8 mouse cellular contexts compared by ENCODE assay signal in the genomic region with DNA sequence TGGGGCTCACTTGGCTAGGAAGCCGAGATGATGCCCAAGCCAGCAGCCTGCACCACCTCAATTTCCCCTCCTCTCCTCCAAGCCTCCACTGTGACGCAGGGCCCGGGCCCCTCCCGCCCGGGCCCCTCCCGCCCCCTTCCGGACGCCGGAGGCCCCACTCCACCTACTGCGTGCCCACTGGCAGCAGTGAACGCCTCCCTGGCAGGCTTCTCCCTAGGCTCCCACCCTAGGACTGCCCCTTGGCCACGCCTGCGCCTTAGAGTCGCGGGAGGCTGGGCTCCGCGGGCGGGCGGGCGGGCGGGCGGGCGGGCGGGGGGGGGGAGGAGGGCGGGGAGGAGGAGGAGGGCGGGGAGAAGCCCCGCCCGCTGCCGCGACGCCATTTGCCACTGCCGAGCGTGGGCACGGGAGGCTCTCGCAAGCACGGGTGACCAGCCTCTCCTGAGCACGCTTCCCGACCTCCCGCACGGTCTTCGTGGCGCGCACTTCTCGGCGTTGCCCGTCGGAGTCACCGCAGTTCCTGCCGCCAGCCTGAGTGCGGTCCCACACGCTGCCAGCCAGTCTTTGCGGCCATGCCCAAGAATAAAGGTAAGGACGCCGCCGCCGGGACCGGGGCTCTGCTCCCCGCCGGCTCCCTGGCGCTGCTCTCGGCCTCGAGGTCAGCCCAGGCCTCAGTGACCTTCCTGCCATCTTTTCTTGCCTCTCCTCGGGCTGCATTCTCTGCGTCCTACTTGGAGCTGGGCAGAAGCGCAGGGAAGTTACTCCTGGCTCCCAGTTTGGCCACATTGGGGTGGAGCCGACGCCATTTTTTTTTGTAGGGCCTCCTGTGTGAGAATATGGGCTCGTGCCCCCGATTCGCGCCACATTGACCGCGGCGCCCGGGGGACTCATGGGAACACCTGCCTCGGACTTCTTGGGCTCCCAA. TPM values are rescaled to one million over a fixed set of nuclear protein-coding genes. Genes with fewer than 3 reads are reported as not detected.
A peak's percentile ranks its signal among the peaks of the same experiment; 100 is the strongest.
DNase-seq lines count a peak whose midpoint lies in the region; ATAC-seq lines count a peak whose summit lies in the region.

A gene (plus strand): TSS at position 348 of the 922 bp plus-strand sequence.

- H3K27me3 ChIP-seq in megakaryocyte, embryonic 14.5 days (replicated peaks) = peaks cover 4% of the 10 kb centered on the region

- H3K4me3 ChIP-seq in megakaryocyte, embryonic 14.5 days (replicated peaks) = peak within 1 kb of the TSS; percentile 98

- ATAC-seq in common myeloid progenitor, adult 5-6 weeks (replicated peaks; ENCODE audit: low read depth, poor library complexity, severe bottlenecking) = peak; percentile 91

- peak; percentile 87 for DNase-seq in ZHBTc4 (ENCODE audit: low read depth, low spot score)
- DNase-seq in gastrocnemius, adult 8-10 months (ENCODE audit: low spot score in 2 of 2) = peak; percentile 52 to 67
- DNase-seq in hindlimb bud, embryonic 11.5 days (ENCODE audit: extremely low spot score, low read depth, low spot score) = peak; percentile 14
- peak; percentile 30 to 45 for DNase-seq in left cerebral cortex, adult 8-10 months (ENCODE audit: low spot score in 2 of 2)
- DNase-seq in right cerebral cortex, postnatal 10 days (ENCODE audit: low spot score in 2 of 2) = peak; percentile 82 to 85
- DNase-seq in urinary bladder, postnatal 25 days (ENCODE audit: low spot score) = peak; percentile 43

- H3K36me3 ChIP-seq in megakaryocyte, embryonic 14.5 days (replicated peaks; ENCODE audit: low read length) = peaks cover 17% of the 10 kb centered on the region

- H3K9me3 ChIP-seq in megakaryocyte, embryonic 14.5 days = 0 out of 2 replicates have a peak, but pooled peaks cover 4% of the 10 kb centered on the region

- H3K4me1 ChIP-seq in megakaryocyte, embryonic 14.5 days = peaks cover 22% of the 10 kb centered on the region; the same call in 1 of the 2 replicates

RNA-seq across cellular contexts. Expression of the gene that starts here (rescaled TPM):
- 65.4 and 67.0 TPM in 2 replicates for total RNA-seq in common myeloid progenitor, adult 5-6 weeks (2017)
- total RNA-seq in gastrocnemius, adult 8-10 months (2022) = 10 to 100 TPM; 89.6 to 96.3 (median 93.0) TPM
- 100 to 1,000 TPM; 108 to 137 (median 123) TPM for total RNA-seq in left cerebral cortex, adult 8-10 months (2022)
- 354 and 495 TPM in 2 replicates for polyA plus RNA-seq in megakaryocyte, embryonic 14.5 days (2012; ENCODE audit: insufficient read depth, low replicate concordance)

Comparison
In these comparisons a context has a peak if more than half of its experiments do, and no peak if none do; other contexts are left out.
1. Peak in every context shown above with its lines: DNase-seq, ATAC-seq and H3K4me3 ChIP-seq.
2. DNase-seq: peak in every context shown above with its lines; median percentile 87 in ZHBTc4; 84 in right cerebral cortex, postnatal 10 days; 60 in gastrocnemius, adult 8-10 months; 43 in urinary bladder, postnatal 25 days; 38 in left cerebral cortex, adult 8-10 months; 14 in hindlimb bud, embryonic 11.5 days.